Mouse (Mus musculus) intestine, embryonic 14.5 days (tissue): ENCODE measurements at regions not wholly inside any gene's neighbourhood (a gene's known extent, or its start where the extent isn't known, plus 50 kb on each side); places are given as distances from the start of the nearest gene placed in this dataset.

Experiments used
- ATAC-seq: fragments of 200-750 bp; cut with Nextera tagmentation; replicated peaks from 2 replicates; pipeline ENCODE4 v1.8.0; 2017; ENCODE audit warnings: low read depth, moderate number of reproducible peaks, moderate TSS enrichment, moderate library complexity; ENCODE audit not compliant: low FRiP score, low TSS enrichment
- DNase-seq: peaks from one replicate; pipeline ENCODE4 v3.0.0-alpha.2; 2018; ENCODE audit warnings: low spot score
- H3K27ac ChIP-seq: fragments of 300-500 bp; sonication (generic); 2 replicates; pipeline ENCODE4 v1.5.1; 2014; ENCODE audit warnings: low read depth, mild to moderate bottlenecking, control low read depth
- H3K27me3 ChIP-seq: fragments of 300-500 bp; sonication (generic); replicated peaks from 2 replicates; pipeline ENCODE4 v1.6.1; 2014; ENCODE audit warnings: low read length, control low read depth; ENCODE audit not compliant: control insufficient read depth, insufficient read depth
- H3K36me3 ChIP-seq: fragments of 300-500 bp; sonication (generic); 2 replicates; pipeline ENCODE4 v1.6.1; 2014; ENCODE audit warnings: low read length, control low read depth; ENCODE audit not compliant: control insufficient read depth, insufficient read depth
- H3K4me1 ChIP-seq: fragments of 300-500 bp; sonication (generic); replicated peaks from 2 replicates; pipeline ENCODE4 v1.6.1; 2014; ENCODE audit warnings: low read length, control low read depth, mixed read lengths; ENCODE audit not compliant: control insufficient read depth, insufficient read depth
- H3K4me2 ChIP-seq: fragments of 300-500 bp; sonication (generic); 2 replicates; pipeline ENCODE4 v1.6.1; 2014; ENCODE audit warnings: low read length
- H3K4me3 ChIP-seq: fragments of 300-500 bp; sonication (generic); 2 replicates; pipeline ENCODE4 v1.5.1; 2014; ENCODE audit warnings: low read depth, low read length, control low read depth, mixed read lengths
- H3K9ac ChIP-seq: fragments of 300-500 bp; sonication (generic); 2 replicates; pipeline ENCODE4 v1.6.1; 2014; ENCODE audit warnings: mild to moderate bottlenecking, low read length
- H3K9me3 ChIP-seq: fragments of 300-500 bp; sonication (generic); 2 replicates; pipeline ENCODE4 v1.6.1; 2016; ENCODE audit warnings: low read length, control low read depth; ENCODE audit not compliant: control insufficient read depth
- WGBS: fragments of 180-500 bp; shearing (Covaris S2); extraction: QIAGEN DNeasy Blood & Tissue Kit; methylation state at CpG from one replicate; pipeline ENCODE4 v1.1.7; 2014; 5-methylcytosine and 5-hydroxymethylcytosine counted together

GRCm38 (mm10) chr8:103879505-103879904 lies 221.9 kb upstream of the Cdh5 start:
- Histone ChIP-seq H3K4me3 (no peak overlapping the region), H3K9me3 (no peaks in the 10 kb centered on the region), H3K27me3 (no peaks in the 10 kb centered on the region), H3K9ac (no peak overlapping the region), H3K4me2 (no peak overlapping the region), H3K36me3 (no peaks in the 10 kb centered on the region), H3K27ac (no peak overlapping the region), H3K4me1 (no peaks in the 10 kb centered on the region)
- ATAC-seq, result no peak
- DNase-seq, result no peak
- WGBS, result 75% methylated on average over 2 of the region's 2 CpGs

DNA sequence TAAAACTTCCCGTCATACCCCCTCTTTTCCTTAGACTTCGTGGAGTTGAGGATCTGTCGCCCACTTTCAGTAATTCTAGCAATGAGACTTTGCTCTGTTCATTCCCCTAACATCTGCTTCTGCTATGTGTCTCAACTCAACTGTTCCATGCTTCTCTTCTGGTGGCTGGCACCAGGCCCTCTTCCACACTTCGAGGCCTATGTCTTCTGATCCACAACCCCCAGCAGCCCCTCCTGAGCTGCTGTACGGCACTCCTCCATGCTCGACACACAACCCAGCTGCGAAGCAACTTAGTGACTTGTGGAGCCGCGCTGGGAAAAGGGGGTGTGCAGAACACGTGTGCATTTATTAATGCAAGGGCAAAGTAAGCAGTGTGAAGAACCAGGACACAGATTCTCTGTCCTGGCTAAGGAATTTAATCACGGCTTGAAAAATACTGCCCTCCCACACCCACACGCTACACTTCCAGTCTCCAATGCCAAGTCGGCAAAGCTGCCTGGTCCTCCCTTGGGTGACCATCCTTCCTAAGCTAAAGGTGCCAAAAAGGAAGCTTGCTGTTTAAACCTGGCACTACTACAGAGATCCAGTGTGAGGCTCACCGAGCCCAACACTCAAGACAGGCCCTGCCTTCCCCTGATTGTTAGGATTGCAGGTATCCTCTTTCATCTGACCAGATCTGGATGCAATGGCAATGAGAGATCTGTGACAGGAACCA lies 220.8 kb upstream of the Cdh5 start:
- no peaks in the 10 kb centered on the region for H3K4me1 ChIP-seq
- ATAC-seq, result no peak
- no peak overlapping the region for H3K27ac ChIP-seq
- H3K9me3 ChIP-seq, result no peaks in the 10 kb centered on the region
- H3K4me3 ChIP-seq, result no peak overlapping the region
- no peaks in the 10 kb centered on the region for H3K36me3 ChIP-seq
- DNase-seq, result no peak
- WGBS, result 87% methylated on average over 14 of the region's 14 CpGs
- H3K9ac ChIP-seq, result no peak overlapping the region
- no peak overlapping the region for H3K4me2 ChIP-seq
- no peaks in the 10 kb centered on the region for H3K27me3 ChIP-seq

GRCm38 (mm10) chr8:103881146-103881486 lies 220.3 kb upstream of the Cdh5 start:
- DNase-seq, result no peak
- 39% methylated on average over 3 of the region's 3 CpGs for WGBS
- Histone ChIP-seq H3K27me3 (no peaks in the 10 kb centered on the region), H3K4me2 (no peak overlapping the region), H3K4me3 (no peak overlapping the region), H3K9ac (no peak overlapping the region), H3K4me1 (no peaks in the 10 kb centered on the region), H3K9me3 (no peaks in the 10 kb centered on the region), H3K36me3 (no peaks in the 10 kb centered on the region), H3K27ac (no peak overlapping the region)
- ATAC-seq, result no peak

DNA sequence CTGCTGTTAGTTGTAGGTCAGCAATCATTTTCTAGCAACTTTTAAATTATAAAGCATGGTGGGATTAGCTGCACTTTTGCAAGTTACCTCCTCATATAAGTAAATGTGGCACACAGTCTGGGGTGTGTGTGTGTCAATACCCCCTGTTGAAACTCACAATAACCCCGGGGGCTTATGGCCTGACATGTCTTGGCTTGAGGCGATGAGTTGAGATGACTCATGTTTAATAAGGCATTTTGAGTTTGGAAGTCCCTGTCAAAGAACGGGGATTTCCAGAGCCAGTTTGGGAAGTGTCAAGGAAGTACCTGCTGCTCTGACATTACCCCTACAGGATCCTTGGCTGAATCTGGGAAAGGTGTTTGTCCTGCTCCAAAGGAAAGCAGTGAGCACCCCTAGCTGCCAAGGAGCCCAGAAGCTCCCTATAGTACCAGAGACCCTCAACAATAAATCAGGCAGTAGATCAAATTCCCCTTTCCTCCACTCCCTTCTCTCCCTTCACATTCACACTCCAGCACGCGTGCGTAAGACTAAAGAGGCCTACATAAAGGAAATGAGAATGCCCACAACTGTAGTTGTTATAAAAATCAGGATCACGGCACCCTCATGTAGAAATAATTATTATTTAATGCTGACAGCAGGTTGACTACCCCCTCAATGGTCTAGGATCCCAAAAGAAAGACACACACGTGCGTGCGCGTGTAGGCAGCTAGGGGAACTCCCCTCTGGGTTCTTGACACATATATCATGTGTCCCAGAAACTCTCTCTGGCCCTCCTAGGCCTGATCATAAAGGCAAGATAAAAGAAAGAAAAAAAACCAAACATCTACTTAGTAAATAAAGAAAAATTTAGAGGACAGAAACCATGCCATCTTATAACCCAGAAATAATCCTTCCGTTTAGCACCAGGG lies 216.3 kb upstream of the Cdh5 start:
- no peak overlapping the region for H3K4me2 ChIP-seq
- WGBS, result 88% methylated on average over 12 of the region's 12 CpGs
- H3K4me3 ChIP-seq, result no peak overlapping the region
- no peaks in the 10 kb centered on the region for H3K4me1 ChIP-seq
- DNase-seq, result no peak
- no peak overlapping the region for H3K27ac ChIP-seq
- H3K27me3 ChIP-seq, result no peaks in the 10 kb centered on the region
- no peak overlapping the region for H3K9ac ChIP-seq
- no peaks in the 10 kb centered on the region for H3K36me3 ChIP-seq
- H3K9me3 ChIP-seq, result no peaks in the 10 kb centered on the region
- ATAC-seq, result no peak

GRCm38 (mm10) chr8:103894589-103894988 lies 206.8 kb upstream of the Cdh5 start:
- H3K27me3 ChIP-seq, result no peaks in the 10 kb centered on the region
- no peak for ATAC-seq
- no peaks in the 10 kb centered on the region; the same call in 1 of the 2 replicates for H3K4me1 ChIP-seq
- no peak overlapping the region for H3K4me3 ChIP-seq
- WGBS, result 75% methylated on average over 6 of the region's 6 CpGs
- H3K36me3 ChIP-seq, result no peaks in the 10 kb centered on the region
- DNase-seq, result no peak
- H3K4me2 ChIP-seq, result no peak overlapping the region
- H3K9ac ChIP-seq, result no peak overlapping the region
- no peaks in the 10 kb centered on the region for H3K9me3 ChIP-seq
- H3K27ac ChIP-seq, result no peak overlapping the region

- no peaks in the 10 kb centered on the region for H3K36me3 ChIP-seq
- 70% methylated on average over 6 of the region's 6 CpGs for WGBS
- ATAC-seq (no peak), DNase-seq (no peak)
- H3K27me3 ChIP-seq, result no peaks in the 10 kb centered on the region
- no peaks in the 10 kb centered on the region; the same call in 1 of the 2 replicates for H3K4me1 ChIP-seq
- no peaks in the 10 kb centered on the region for H3K9me3 ChIP-seq
- H3K27ac ChIP-seq, result no peak overlapping the region
- H3K4me2 ChIP-seq, result no peak overlapping the region
- H3K9ac ChIP-seq, result no peak overlapping the region
- no peak overlapping the region for H3K4me3 ChIP-seq
Measured at GRCm38 (mm10) chr8:103895132-103895531, 206.3 kb upstream of the Cdh5 start.

DNA sequence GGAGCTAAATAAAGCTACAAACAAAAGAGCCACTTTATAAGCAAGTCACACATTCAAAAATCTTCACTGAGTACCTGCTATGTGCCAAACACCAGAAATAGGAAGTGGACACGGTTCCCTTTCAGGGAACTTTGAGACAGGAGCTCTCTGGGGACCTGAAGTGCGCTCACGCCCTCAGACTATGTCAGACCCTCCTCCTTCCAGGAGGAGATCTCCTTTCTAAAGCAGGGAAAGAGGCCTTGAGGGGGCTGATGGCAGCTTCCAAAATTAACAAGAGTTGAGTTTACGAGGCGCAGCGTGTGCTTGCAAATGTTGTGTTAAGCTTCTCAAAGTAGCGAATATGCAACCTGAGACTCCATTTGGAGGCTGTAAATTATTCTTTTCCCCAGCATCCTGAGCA lies 204.0 kb upstream of the Cdh5 start:
- Histone ChIP-seq H3K4me3 (no peak overlapping the region), H3K4me2 (no peak overlapping the region), H3K9ac (no peak overlapping the region), H3K27me3 (no peaks in the 10 kb centered on the region), H3K36me3 (no peaks in the 10 kb centered on the region), H3K27ac (no peak overlapping the region), H3K4me1 (no peaks in the 10 kb centered on the region; the same call in 1 of the 2 replicates), H3K9me3 (no peaks in the 10 kb centered on the region)
- ATAC-seq, result no peak
- WGBS, result 75% methylated on average over 7 of the region's 7 CpGs
- no peak for DNase-seq

DNA sequence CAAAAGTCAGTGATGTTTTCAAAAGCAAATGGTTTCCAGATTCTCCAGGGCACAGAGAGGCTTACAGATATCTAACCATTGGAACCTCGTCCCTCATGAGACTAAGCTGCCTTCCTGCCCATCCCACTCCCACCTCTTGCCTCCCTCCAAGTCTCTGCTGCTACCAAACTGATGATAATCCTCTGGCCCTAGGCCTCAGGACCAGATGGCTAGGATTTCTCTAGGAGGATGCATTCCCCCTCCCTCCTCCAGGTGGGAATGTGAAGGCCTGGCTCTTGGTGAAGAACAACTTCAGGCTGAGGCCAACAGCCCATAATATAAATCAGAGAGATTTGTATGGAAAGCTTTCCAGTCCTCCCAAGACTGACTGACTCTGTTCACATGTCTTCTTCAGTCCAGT lies 198.9 kb upstream of the Cdh5 start:
- 79% methylated on average over 1 of the region's 1 CpGs for WGBS
- DNase-seq, result no peak
- no peaks in the 10 kb centered on the region for H3K27me3 ChIP-seq
- H3K9ac ChIP-seq, result no peak overlapping the region
- no peak for ATAC-seq
- H3K36me3 ChIP-seq, result no peaks in the 10 kb centered on the region
- no peaks in the 10 kb centered on the region for H3K4me1 ChIP-seq
- H3K27ac ChIP-seq, result no peak overlapping the region
- no peak overlapping the region for H3K4me2 ChIP-seq
- H3K4me3 ChIP-seq, result no peak overlapping the region
- no peaks in the 10 kb centered on the region for H3K9me3 ChIP-seq
